Mouse (Mus musculus) thymus, adult 18-20 months (tissue): ENCODE data around the gene Ints1.

ENCODE experiments used
- DNase-seq, 2 experiments: peaks; one replicate each; pipeline ENCODE4 v3.0.0; 2022; ENCODE audit warnings: mixed read lengths in 2 of 2

Ints1 gene

GRCm38 (mm10) chr5:139775216-139775926 lies at the start of gene Ints1:
Ints1 (minus strand) TSS chr5:139775674.
- peak; percentile 89 to 93 for DNase-seq

- DNase-seq, result no peak
Measured at GRCm38 (mm10) chr5:139824531-139824930, 49.1 kb upstream of the Ints1 start.

- DNase-seq, result no peak
Measured at GRCm38 (mm10) chr5:139821466-139822459, 46.3 kb upstream of the Ints1 start.

GRCm38 (mm10) chr5:139819538-139820181 lies 44.2 kb upstream of the Ints1 start, which contains the start of gene Tmem184a:
Tmem184a (minus strand) TSS chr5:139819917.
- DNase-seq, result no peak

- peak in 1 of 2 experiments; percentile 34 for DNase-seq
Measured at GRCm38 (mm10) chr5:139818801-139819200, 43.3 kb upstream of the Ints1 start.

GRCm38 (mm10) chr5:139818056-139818455 lies 42.6 kb upstream of the Ints1 start:
- DNase-seq, result no peak

GRCm38 (mm10) chr5:139817292-139817691 lies 41.8 kb upstream of the Ints1 start:
- DNase-seq, result no peak

GRCm38 (mm10) chr5:139816445-139816844 lies 41.0 kb upstream of the Ints1 start:
- DNase-seq, result no peak

GRCm38 (mm10) chr5:139815964-139816363 lies 40.5 kb upstream of the Ints1 start:
- no peak for DNase-seq

GRCm38 (mm10) chr5:139813963-139814381 lies 38.5 kb upstream of the Ints1 start:
- no peak for DNase-seq

GRCm38 (mm10) chr5:139813126-139813490 lies 37.6 kb upstream of the Ints1 start:
- no peak for DNase-seq

GRCm38 (mm10) chr5:139812398-139813125 lies 37.1 kb upstream of the Ints1 start:
- DNase-seq, result no peak

- DNase-seq, result no peak
Measured at GRCm38 (mm10) chr5:139811677-139812397, 36.4 kb upstream of the Ints1 start.

GRCm38 (mm10) chr5:139809397-139809796 lies 33.9 kb upstream of the Ints1 start:
- DNase-seq, result no peak

- no peak for DNase-seq
Measured at GRCm38 (mm10) chr5:139805924-139806323, 30.4 kb upstream of the Ints1 start.

- no peak for DNase-seq
Measured at GRCm38 (mm10) chr5:139804573-139805111, 29.2 kb upstream of the Ints1 start.

- no peak for DNase-seq
Measured at GRCm38 (mm10) chr5:139804107-139804551, 28.7 kb upstream of the Ints1 start.

GRCm38 (mm10) chr5:139803601-139804102 lies 28.2 kb upstream of the Ints1 start:
- DNase-seq, result no peak

- DNase-seq, result no peak
Measured at GRCm38 (mm10) chr5:139803165-139803564, 27.7 kb upstream of the Ints1 start.

- no peak for DNase-seq
Measured at GRCm38 (mm10) chr5:139801880-139802279, 26.4 kb upstream of the Ints1 start.

- DNase-seq, result no peak
Measured at GRCm38 (mm10) chr5:139801231-139801630, 25.8 kb upstream of the Ints1 start.
